Mouse (Mus musculus): ENCODE data around the gene Ptpn22. TPM values are rescaled to one million over a fixed set of nuclear protein-coding genes. Genes with fewer than 3 reads are reported as not detected.

The Ptpn22 gene
- polyA plus RNA-seq, 1 experiment from 2014 or later: 0.34 TPM

Other genes with a start within 250 kb of the Ptpn22 start
- gene Atg4a-ps, start 213.7 kb upstream of the Ptpn22 start, polyA plus RNA-seq (2015; fragmentation: Nextera tagmentation; extraction: Ambion mirVana): 0.08 TPM in 1 of 2 replicates, not detected in the other
- 60.8 and 61.0 TPM in 2 replicates for gene Olfml3, start 121.8 kb upstream of the Ptpn22 start, polyA plus RNA-seq (2015; fragmentation: Nextera tagmentation; extraction: Ambion mirVana)
- not detected in 2 replicates for gene Gm10964, start 120.4 kb upstream of the Ptpn22 start, polyA plus RNA-seq (2015; fragmentation: Nextera tagmentation; extraction: Ambion mirVana)
- gene Hipk1, start 68.2 kb upstream of the Ptpn22 start, polyA plus RNA-seq (2015; fragmentation: Nextera tagmentation; extraction: Ambion mirVana): 11.0 TPM in 2 replicates
- 33.3 and 34.9 TPM in 2 replicates for gene Dclre1b, start 50.4 kb upstream of the Ptpn22 start, polyA plus RNA-seq (2015; fragmentation: Nextera tagmentation; extraction: Ambion mirVana)
- gene Ap4b1, start 50.3 kb upstream of the Ptpn22 start, polyA plus RNA-seq (2015; fragmentation: Nextera tagmentation; extraction: Ambion mirVana): 23.2 TPM in 2 replicates
- gene Gm43064, start 50.2 kb upstream of the Ptpn22 start, polyA plus RNA-seq (2015; fragmentation: Nextera tagmentation; extraction: Ambion mirVana): 0.34 TPM in 1 of 2 replicates, not detected in the other
- 0.23 and 0.41 TPM in 2 replicates for gene Bcl2l15, start 27.2 kb upstream of the Ptpn22 start, polyA plus RNA-seq (2015; fragmentation: Nextera tagmentation; extraction: Ambion mirVana)
- 14.4 and 14.6 TPM in 2 replicates for gene Rsbn1, start 54.3 kb downstream of the Ptpn22 start, polyA plus RNA-seq (2015; fragmentation: Nextera tagmentation; extraction: Ambion mirVana)
- gene Phtf1, start 108.3 kb downstream of the Ptpn22 start, polyA plus RNA-seq (2015; fragmentation: Nextera tagmentation; extraction: Ambion mirVana): 35.9 and 36.2 TPM in 2 replicates